Mouse (Mus musculus) embryonic fibroblast, embryonic 13.5 days (primary cell): Measurements from ENCODE around the gene Pde4d.

Experiments
- CTCF ChIP-seq: IDR thresholded peaks from 2 replicates; pipeline ENCODE4 v1.5.1; 2011; ENCODE audit warnings: mild to moderate bottlenecking, control low read depth, low read length, moderate library complexity, borderline replicate concordance; ENCODE audit not compliant: insufficient read depth
- POLR2A ChIP-seq: IDR thresholded peaks from 2 replicates; pipeline ENCODE4 v1.6.1; 2011; ENCODE audit warnings: low read depth, mild to moderate bottlenecking, control low read depth, low read length, moderate library complexity

- TF ChIP-seq CTCF (no peak), POLR2A (no peak)
Measured at GRCm38 (mm10) chr13:108453064-108453919, 3.5 kb downstream of the Pde4d start.
